Mouse (Mus musculus) natural killer cell, adult 2 months (primary cell): ENCODE data around the gene Upf1.

ENCODE experiments used
- DNase-seq, 2 experiments: peaks; one replicate each; pipeline ENCODE4 v3.0.0; 2022; ENCODE audit warnings: low spot score in 2 of 2

Gene Upf1

DNA sequence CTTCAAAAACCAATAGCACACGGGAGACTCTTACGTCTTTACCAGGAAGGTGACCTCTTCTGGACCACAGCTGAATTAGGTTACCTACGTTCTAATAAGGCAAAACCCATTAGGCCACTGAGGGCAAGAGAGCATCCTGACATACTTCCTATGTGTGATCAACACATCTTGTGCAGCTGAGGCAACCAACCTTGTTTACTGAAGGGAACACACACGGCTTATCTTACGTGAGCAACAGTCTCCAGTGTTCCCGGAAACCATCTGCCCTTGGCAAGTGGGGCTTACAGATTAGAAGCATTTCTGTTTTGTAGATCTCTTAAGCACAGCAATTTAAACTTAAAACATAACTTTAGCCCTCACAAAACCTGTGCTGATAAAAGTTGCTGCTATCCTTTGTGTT, 25.6 kb downstream of the Upf1 start:
- DNase-seq, result no peak

DNA sequence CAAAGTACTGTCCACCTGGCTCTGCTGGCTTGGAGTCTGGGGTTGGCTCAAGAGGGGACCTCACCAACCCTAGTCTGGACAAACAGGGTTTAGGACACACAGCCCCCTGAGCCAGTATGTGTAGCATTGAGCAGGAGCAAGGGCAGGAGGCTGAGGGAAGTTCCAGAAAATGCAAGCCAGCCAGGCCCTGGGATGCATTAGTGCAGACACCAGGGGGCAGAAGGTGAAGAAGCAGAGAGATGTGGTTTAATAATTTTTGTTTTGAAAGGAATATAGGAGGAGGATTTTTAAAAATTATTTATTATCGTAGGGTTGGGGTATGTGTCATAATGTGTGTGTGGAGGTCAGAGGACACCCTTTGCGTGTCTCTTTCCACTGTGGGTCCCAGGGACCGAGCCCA, 29.4 kb downstream of the Upf1 start:
- no peak for DNase-seq

DNA sequence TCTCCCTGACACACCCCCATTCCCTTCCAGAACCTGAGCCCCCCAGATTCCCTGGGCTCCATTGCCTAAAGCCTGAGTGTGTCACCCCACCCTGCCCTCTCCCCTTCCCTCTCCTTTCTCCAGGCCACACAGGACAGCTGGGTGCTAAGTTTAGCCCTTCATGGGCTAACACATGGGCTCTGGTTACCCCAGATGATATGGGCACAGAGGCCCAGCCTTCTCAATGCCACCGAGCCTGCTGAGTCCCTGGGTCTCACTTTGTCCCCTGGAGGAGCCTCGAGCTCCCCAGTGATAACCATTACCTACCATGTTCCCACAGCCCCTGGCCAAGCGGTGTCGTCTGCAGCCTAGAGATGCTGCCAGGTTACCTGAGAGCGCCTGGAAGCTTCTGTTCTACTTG, 35.2 kb downstream of the Upf1 start:
- no peak for DNase-seq

- no peak for DNase-seq
These were observed 36.3 kb downstream of the Upf1 start for GRCm38 (mm10) chr8:70316511-70317504.

- no peak for DNase-seq
These were observed 37.2 kb downstream of the Upf1 start, which contains the start of gene Cers1 for GRCm38 (mm10) chr8:70315624-70316510. Cers1 (plus strand) TSS chr8:70315775.

- DNase-seq, result no peak
These were observed 39.7 kb downstream of the Upf1 start for GRCm38 (mm10) chr8:70313399-70313798.

DNA sequence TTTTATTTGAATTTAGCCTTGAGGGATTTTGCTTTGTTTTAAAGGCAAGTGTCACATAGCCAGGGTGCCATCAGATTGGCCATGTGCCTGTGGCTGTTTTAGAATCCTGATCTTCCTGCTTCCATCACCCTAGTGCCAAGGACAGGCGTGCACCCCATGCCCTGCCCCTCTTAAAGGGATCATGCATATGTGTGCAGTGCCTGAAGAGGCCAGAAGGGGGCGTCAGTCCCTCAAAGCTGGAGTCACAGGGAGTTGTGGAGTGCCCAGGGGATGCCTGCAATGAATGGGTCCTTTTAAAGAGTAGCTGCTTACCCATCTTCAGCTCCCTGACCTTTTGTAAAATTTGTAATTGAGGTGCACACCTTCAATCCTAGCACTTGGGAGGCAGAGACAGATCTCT, 43.8 kb downstream of the Upf1 start:
- DNase-seq, result peak; percentile 43 to 48

DNA sequence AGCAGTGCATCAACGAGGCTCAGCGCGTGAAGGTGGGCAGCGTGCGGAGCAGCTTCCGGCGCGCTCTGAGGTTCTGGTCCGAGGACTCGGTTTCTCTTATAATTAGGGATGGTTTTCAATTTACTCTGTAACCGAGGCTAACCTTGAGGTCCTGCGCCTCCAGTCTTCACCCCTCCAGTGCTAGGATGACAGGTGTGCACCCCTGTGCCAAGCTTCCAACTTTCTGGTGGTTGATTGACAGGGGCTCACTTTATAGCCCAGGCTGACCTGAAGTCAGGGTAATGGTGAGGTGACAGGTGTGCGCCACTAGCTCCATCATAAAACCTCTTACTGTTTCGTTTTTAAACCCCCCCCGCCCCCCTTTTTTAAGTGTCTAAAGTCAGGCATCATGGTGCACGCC, 50.2 kb downstream of the Upf1 start:
- DNase-seq, result no peak

DNA sequence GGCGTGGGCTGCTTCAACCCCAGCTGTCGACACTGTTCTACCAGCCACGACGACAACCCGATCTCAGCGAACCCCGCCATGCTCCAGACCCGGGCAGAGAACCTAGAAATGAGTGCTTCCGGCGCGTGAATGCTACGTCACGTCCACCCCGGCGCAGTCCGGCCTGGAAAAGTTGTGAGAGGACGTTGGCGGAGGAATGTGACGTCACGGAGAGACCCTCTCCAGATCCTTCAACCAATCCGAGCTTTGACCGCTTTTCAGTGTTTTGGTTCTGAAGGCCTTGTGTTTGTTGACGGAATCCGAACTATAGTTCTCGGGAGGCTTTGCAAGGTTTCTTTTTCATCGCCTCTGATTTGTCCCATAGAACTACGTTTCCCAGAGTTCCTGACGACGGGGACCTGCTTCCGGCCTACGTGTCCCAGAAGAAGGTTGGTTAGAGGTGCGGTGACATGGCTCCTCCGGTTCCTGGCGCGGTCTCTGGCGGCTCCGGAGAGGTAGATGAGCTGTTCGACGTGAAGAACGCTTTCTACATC, 50.7 kb downstream of the Upf1 start, which contains the start of the genes Ddx49 and Cope:
Ddx49 (minus strand) TSS at position 132 of the 533 bp plus-strand sequence.
Cope (plus strand) TSS at position 161 of the 533 bp plus-strand sequence.
- DNase-seq, result peak; percentile 89 to 91

- no peak for DNase-seq
These were observed 52.2 kb downstream of the Upf1 start for GRCm38 (mm10) chr8:70300881-70301280.

GRCm38 (mm10) chr8:70293988-70294405, 59.1 kb downstream of the Upf1 start:
- no peak for DNase-seq

DNA sequence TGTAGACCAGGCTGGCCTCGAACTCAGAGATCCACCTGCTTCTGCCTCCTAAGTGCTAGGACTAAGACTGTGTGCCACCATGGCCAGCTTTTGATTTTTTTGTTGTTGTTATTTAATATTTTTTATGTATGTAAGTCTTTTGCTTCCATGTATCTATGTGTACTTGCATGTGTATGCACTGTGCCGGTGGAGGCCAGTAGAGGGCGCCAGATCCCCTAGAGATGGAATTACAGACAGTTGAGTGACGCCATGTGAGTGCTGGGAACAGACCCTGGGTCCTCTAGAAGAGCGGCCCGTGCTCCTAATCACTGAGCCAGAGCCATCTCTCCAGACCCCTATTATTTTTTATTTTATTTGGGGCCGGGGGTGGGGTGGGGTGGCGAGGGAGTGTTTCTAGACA, 66.3 kb downstream of the Upf1 start:
- peak in 1 of 2 experiments; percentile 35 for DNase-seq

DNA sequence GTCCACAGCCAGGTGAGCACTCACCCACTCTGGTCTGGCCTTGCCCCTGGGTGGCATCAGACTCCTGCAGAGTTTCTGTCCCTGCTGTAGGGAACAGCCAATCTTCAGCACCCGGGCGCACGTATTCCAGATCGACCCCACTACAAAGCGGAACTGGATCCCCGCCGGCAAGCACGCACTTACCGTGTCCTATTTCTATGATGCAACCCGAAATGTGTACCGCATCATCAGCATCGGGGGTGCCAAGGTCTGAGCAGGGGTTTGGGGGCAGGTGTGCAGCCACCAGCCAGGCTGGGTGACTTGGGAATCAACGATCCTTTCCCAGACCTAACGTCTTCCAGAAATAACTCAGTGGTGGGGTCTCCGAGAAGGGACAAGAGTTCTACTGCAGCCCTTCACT, 67.8 kb downstream of the Upf1 start:
- no peak for DNase-seq

- DNase-seq, result no peak
These were observed 68.7 kb downstream of the Upf1 start for GRCm38 (mm10) chr8:70284421-70284820.

DNA sequence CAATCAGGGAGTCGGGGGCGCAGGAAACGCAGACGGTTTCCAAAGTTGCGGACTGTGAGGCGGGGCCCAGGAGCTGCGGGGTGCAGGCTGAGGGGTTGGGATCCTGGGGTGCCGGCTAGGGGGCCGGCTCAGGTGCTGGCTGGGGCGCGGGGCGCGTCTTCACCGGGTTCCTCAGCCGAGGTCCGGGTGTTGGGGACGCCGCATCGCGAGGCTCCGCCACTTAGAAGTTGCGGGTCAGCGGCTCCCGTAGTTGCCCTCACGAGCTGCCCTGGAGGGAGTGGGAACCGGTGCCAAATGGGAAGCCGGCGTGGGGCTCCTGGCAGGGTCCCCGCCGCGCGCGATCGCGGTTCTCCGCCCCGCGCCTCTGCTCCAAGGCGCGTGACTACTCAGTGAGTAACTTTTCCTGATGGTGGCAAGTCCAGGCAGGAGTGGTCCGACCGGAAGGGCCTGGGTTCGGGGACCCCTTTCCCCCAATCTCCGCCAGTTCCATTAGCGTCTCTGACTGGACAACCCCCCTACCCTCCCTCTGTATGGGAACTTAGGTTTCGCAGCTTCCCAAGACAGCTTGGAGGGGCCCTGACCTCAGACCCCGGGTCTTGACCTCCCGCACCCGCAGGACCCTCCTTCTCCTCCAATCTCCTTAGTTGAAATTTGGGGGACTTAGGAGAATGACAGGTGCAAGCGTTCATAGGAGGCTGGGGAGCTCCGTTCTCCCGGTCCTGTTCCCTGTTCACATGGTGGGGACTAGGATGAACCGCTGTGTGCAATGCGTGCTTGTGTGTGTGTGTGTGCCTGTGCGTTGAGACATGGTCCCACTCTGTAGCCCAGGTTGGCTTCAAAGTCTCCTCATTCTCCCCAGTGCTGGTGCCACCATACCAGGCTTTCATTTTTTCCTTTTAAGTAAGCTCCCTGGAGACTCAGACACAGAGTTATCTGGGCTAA, 69.7 kb downstream of the Upf1 start:
- no peak for DNase-seq

DNA sequence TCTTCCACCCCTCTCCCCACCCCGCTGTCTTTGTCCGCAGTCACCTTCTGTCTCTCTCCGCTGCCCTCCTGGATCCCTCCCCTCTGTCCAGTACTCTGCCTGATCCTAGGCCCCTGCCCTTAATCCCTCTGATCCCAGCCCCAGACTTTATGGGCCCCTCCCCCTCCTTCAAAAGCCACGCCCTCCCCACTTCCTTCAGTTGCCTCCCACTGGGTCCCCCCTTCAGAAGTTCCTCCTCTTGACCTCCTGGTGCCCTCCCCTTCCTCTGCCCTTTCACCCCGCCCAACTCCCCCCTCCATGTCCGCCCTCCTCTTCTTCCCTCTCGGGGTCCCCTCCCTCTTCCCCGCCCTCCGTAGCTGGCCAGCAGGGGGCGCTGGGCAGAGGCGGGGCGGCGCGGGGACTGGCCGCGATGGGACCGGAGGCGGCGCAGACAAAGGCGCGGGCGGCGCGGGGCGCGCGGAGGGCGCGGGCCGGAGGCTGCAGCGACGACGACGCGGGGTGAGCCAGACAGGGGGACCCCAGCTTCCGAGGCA, 70.4 kb downstream of the Upf1 start, which contains the start of gene Homer3:
Homer3 (plus strand) TSS at position 225 of the 533 bp plus-strand sequence.
- peak; percentile 71 to 87 for DNase-seq
